Comparison of ENCODE assay signal across 10 mouse cellular contexts in the genomic region with DNA sequence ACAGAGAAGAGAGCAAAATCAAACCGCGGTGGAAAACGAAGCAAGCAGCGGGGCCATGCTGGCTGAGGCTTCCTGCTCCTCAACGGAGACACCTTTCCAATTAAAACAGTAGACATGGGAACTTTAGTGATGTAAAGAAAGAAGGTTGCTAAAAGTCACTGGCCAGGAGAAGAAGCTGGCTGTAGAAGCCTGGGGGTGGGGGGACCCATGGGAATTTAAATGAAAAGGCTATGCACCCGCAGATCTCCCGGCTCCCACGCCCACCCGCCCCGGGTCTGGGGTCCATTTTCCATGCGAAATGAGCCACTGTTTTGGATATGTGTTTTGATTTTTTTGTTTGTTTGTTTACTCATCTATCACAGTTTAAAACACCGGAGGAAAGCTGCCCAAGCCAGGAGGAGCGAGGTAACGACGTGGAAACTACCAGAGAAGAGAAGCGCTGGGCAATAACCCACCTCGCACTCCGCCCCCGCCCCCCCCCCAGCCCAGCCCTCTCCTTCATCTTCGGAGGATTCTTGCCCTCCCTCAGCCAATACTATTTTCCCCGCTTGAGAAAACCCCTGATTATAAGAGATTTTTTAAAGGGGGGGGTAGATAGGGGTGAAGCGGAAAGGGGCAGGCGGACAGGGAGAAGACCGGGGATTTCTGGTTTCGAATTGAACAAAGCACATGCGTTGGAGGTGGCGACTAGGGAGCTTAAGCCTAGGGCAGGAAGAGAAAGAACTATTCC. TPM values are rescaled to one million over a fixed set of nuclear protein-coding genes. Genes with fewer than 3 reads are reported as not detected.
A peak's percentile ranks its signal among the peaks of the same experiment; 100 is the strongest.
DNase-seq lines count a peak whose midpoint lies in the region; ATAC-seq and TF ChIP-seq lines count a peak whose summit lies in the region.
"Had no signal": no experiment of that assay in that cellular context is flagged by ENCODE, and none has a peak within 500 bp of the region (broad histone marks: within the 10 kb centered on the region; RNA-seq: fewer than 3 reads in every experiment).

No protein-coding gene starts in this region.

- no peak for TF ChIP-seq CTCF in testis, adult 2 months (IDR thresholded peaks at IDR 0.05; ENCODE audit: control insufficient read depth, insufficient read depth, insufficient replicate concordance, low read depth, low read length)
- no peak for TF ChIP-seq CTCF in stomach, postnatal 0 days (IDR thresholded peaks at IDR 0.05; ENCODE audit: low read depth)

- peaks cover 20% of the 10 kb centered on the region; the same call in 1 of the 2 replicates for H3K4me1 ChIP-seq in heart, embryonic 11.5 days (ENCODE audit: control insufficient read depth, insufficient read depth, low read length)
- peaks cover 15% of the 10 kb centered on the region; the same call in 1 of the 2 replicates for H3K4me1 ChIP-seq in testis, adult 2 months (ENCODE audit: control insufficient read depth, insufficient read depth, low read length)
- peaks cover 19% of the 10 kb centered on the region for H3K4me1 ChIP-seq in liver, embryonic 13.5 days (replicated peaks)
- H3K4me1 ChIP-seq in stomach, postnatal 0 days (replicated peaks; ENCODE audit: control insufficient read depth, insufficient read depth) = peaks cover 2% of the 10 kb centered on the region; the same call in 1 of the 2 replicates

- peaks cover 76% of the 10 kb centered on the region for H3K27me3 ChIP-seq in heart, embryonic 11.5 days (ENCODE audit: control insufficient read depth, insufficient read depth, low read length)
- H3K27me3 ChIP-seq in testis, adult 2 months (ENCODE audit: control insufficient read depth, insufficient read depth, low read length) = peaks cover 25% of the 10 kb centered on the region
- peaks cover 100% of the 10 kb centered on the region for H3K27me3 ChIP-seq in liver, embryonic 13.5 days
- peaks cover 24% of the 10 kb centered on the region for H3K27me3 ChIP-seq in stomach, postnatal 0 days (ENCODE audit: control insufficient read depth, insufficient read depth, low read length)
- H3K27me3 ChIP-seq: CH12.LX had no signal

- DNase-seq in heart, adult 9 months (ENCODE audit: low spot score in 2 of 2) = no peak
- DNase-seq in testis, postnatal 10 days (ENCODE audit: low spot score) = no peak
- DNase-seq in liver, embryonic 13.5 days = no peak
- no peak for DNase-seq in stomach, postnatal 0 days (ENCODE audit: low spot score)
- no peak for DNase-seq in left cerebral cortex, postnatal 36 days (ENCODE audit: low spot score in 2 of 2)
- no peak for DNase-seq in ovary, postnatal 14 days (ENCODE audit: low spot score)

- no peak for ATAC-seq in heart, embryonic 11.5 days (replicated peaks; ENCODE audit: insufficient number of reproducible peaks, low FRiP score, low TSS enrichment)
- no peak for ATAC-seq in liver, embryonic 13.5 days (ENCODE audit: low read depth)
- ATAC-seq in stomach, postnatal 0 days (ENCODE audit: low FRiP score, low TSS enrichment) = no peak

- no peak overlapping the region for H3K27ac ChIP-seq in heart, embryonic 11.5 days (ENCODE audit: low read depth, low read length)
- no peak overlapping the region for H3K27ac ChIP-seq in testis, adult 2 months (ENCODE audit: control insufficient read depth, insufficient read depth, low read depth, low read length)
- no peak overlapping the region for H3K27ac ChIP-seq in liver, embryonic 13.5 days
- H3K27ac ChIP-seq in stomach, postnatal 0 days (replicated peaks) = no peak overlapping the region

- no peak overlapping the region for H3K9ac ChIP-seq in heart, embryonic 11.5 days (ENCODE audit: low read depth, low read length)
- H3K9ac ChIP-seq in liver, embryonic 13.5 days = no peak overlapping the region
- H3K9ac ChIP-seq in stomach, postnatal 0 days (ENCODE audit: low read length) = no peak overlapping the region

- no peaks in the 10 kb centered on the region for H3K36me3 ChIP-seq in heart, embryonic 11.5 days (ENCODE audit: control insufficient read depth, insufficient read depth, low read length)
- H3K36me3 ChIP-seq in testis, adult 2 months (ENCODE audit: control insufficient read depth, insufficient read depth, low read length) = no peaks in the 10 kb centered on the region
- no peaks in the 10 kb centered on the region for H3K36me3 ChIP-seq in liver, embryonic 13.5 days
- H3K36me3 ChIP-seq in stomach, postnatal 0 days (ENCODE audit: control insufficient read depth, insufficient read depth, low read length) = no peaks in the 10 kb centered on the region

- intact Hi-C loops in left cerebral cortex, postnatal 36 days (cut with DNase I) = loop anchor here (5.0 to 10.0 kb wide), 4 partner anchors 121 to 1209 kb away; a partner anchor contains a TSS

- no peak for TF ChIP-seq EP300 in stomach, postnatal 0 days (optimal IDR thresholded peaks at IDR 0.05)

- H3K9me3 ChIP-seq in heart, embryonic 11.5 days (replicated peaks; ENCODE audit: control insufficient read depth, low read length) = no peaks in the 10 kb centered on the region
- no peaks in the 10 kb centered on the region for H3K9me3 ChIP-seq in liver, embryonic 13.5 days (replicated peaks)
- no peaks in the 10 kb centered on the region for H3K9me3 ChIP-seq in stomach, postnatal 0 days (ENCODE audit: control insufficient read depth, low read length)

- WGBS in heart, embryonic 11.5 days (ENCODE audit: insufficient replicate concordance) = under 1% methylated on average over 27 of the region's 27 CpGs
- 3% methylated on average over 27 of the region's 27 CpGs for WGBS in liver, embryonic 13.5 days (ENCODE audit: insufficient replicate concordance)
- 5% methylated on average over 27 of the region's 27 CpGs for WGBS in stomach, postnatal 0 days

- peak overlapping the region; percentile 59 for H3K4me3 ChIP-seq in heart, embryonic 11.5 days (ENCODE audit: low read depth, low read length)
- H3K4me3 ChIP-seq in testis, adult 2 months (ENCODE audit: control insufficient read depth, low read depth, low read length) = peak overlapping the region; percentile 87; the same call in 1 of the 2 replicates
- H3K4me3 ChIP-seq in liver, embryonic 13.5 days (replicated peaks) = peak overlapping the region; percentile 36; the same call in 1 of the 2 replicates
- H3K4me3 ChIP-seq in stomach, postnatal 0 days (ENCODE audit: low read depth, low read length) = peak overlapping the region; percentile 27; the same call in 1 of the 2 replicates

- TF ChIP-seq POLR2A in testis, adult 2 months (IDR thresholded peaks at IDR 0.05; ENCODE audit: control insufficient read depth, low read depth, low read length) = no peak

- peak overlapping the region; percentile 90 for H3K4me2 ChIP-seq in heart, embryonic 11.5 days
- peak overlapping the region; percentile 57 for H3K4me2 ChIP-seq in liver, embryonic 13.5 days
- 0 out of 2 replicates have a peak overlapping the region, but pooled peaks have one; percentile 17 for H3K4me2 ChIP-seq in stomach, postnatal 0 days (replicated peaks; ENCODE audit: low read depth)

RNA-seq across cellular contexts. Expression of a gene that starts 2.9 kb away (rescaled TPM):
- polyA plus RNA-seq in heart, embryonic 11.5 days (2014; fragmentation: Nextera tagmentation; extraction: Ambion mirVana) = 1.2 TPM in 1 of 2 replicates, not detected in the other
- 57.2 and 69.9 TPM in 2 replicates for polyA plus RNA-seq in testis, adult 2 months (2012; rRNA removed)
- polyA plus RNA-seq in liver, embryonic 13.5 days (2015; fragmentation: Nextera tagmentation; extraction: Ambion mirVana) = not detected in 2 replicates
- polyA plus RNA-seq in stomach, postnatal 0 days (2015; fragmentation: Nextera tagmentation; extraction: Ambion mirVana) = not detected in 2 replicates
- total RNA-seq in left cerebral cortex, postnatal 36 days (2021) = not detected
- total RNA-seq: CH12.LX; monocyte, adult 5-6 weeks had no signal

RNA-seq across cellular contexts. Expression of a gene that starts 5.4 kb away (rescaled TPM):
- polyA plus RNA-seq in heart, embryonic 11.5 days (2014; fragmentation: Nextera tagmentation; extraction: Ambion mirVana) = 0.51 and 0.89 TPM in 2 replicates
- 0.75 TPM in 1 of 2 replicates, not detected in the other for polyA plus RNA-seq in testis, adult 2 months (2012; rRNA removed)
- polyA plus RNA-seq in liver, embryonic 13.5 days (2015; fragmentation: Nextera tagmentation; extraction: Ambion mirVana) = not detected in 2 replicates
- polyA plus RNA-seq in stomach, postnatal 0 days (2015; fragmentation: Nextera tagmentation; extraction: Ambion mirVana) = not detected in 2 replicates
- total RNA-seq in left cerebral cortex, postnatal 36 days (2021) = not detected
- total RNA-seq: monocyte, adult 5-6 weeks had no signal

RNA-seq across cellular contexts. Expression of a gene that starts 5.9 kb away (rescaled TPM):
- polyA plus RNA-seq in heart, embryonic 11.5 days (2014; fragmentation: Nextera tagmentation; extraction: Ambion mirVana) = 9.7 and 9.8 TPM in 2 replicates
- polyA plus RNA-seq in testis, adult 2 months (2012; rRNA removed) = 1.0 and 2.0 TPM in 2 replicates
- polyA plus RNA-seq in liver, embryonic 13.5 days (2015; fragmentation: Nextera tagmentation; extraction: Ambion mirVana) = 1.5 TPM in 2 replicates
- 7.5 and 8.9 TPM in 2 replicates for polyA plus RNA-seq in stomach, postnatal 0 days (2015; fragmentation: Nextera tagmentation; extraction: Ambion mirVana)
- not detected for total RNA-seq in left cerebral cortex, postnatal 36 days (2021)

Comparison
In these comparisons a context has a peak if more than half of its experiments do, and no peak if none do; other contexts are left out.
1. H3K4me2 ChIP-seq: peak in every context shown above with its lines; median percentile 90 in heart, embryonic 11.5 days; 57 in liver, embryonic 13.5 days; 17 in stomach, postnatal 0 days.
2. H3K4me3 ChIP-seq: peak in every context shown above with its lines; median percentile 87 in testis, adult 2 months; 59 in heart, embryonic 11.5 days; 36 in liver, embryonic 13.5 days; 27 in stomach, postnatal 0 days.
3. RNA of a gene that starts 2.9 kb away (polyA plus RNA-seq): 57.2 to 69.9 TPM in testis, adult 2 months; 1.2 TPM in heart, embryonic 11.5 days, not detected in liver, embryonic 13.5 days and not detected in stomach, postnatal 0 days; every median in the first group is over 10 times any median in the second.